Mouse (Mus musculus): ENCODE measurements around the gene Inf2. TPM values are rescaled to one million over a fixed set of nuclear protein-coding genes. Genes with fewer than 3 reads are reported as not detected.

The Inf2 gene
- polyA plus RNA-seq, 1 experiment from 2014 or later = 4.3 TPM

DNA sequence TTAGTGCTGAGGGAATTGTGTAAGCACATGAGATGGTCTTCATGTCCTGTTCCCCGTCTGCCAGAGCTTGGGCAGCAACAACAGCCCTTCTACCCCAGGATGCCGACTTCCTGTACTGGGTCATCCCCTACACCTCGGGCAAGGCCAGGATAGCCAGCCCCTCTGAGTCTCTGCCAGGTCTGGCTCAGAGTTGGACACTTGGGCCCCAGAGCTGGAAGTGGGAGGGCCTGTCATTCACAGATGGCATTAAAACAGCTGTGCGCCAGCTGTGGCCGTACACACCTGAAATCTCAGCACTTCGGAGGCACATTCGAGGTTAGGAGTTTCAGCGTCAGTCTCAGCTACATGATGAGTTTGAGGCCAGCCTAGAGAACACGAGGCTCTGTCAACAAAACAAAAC is 7.9 kb downstream of the Inf2 start:
- ATAC-seq (replicated peaks; ENCODE audit: low FRiP score, low TSS enrichment, low read depth) = no peak
- Histone ChIP-seq H3K4me1 (replicated peaks; ENCODE audit: control insufficient read depth, insufficient read depth, low read length) (peaks cover 21% of the 10 kb centered on the region), H3K36me3 (ENCODE audit: control insufficient read depth, insufficient read depth, low read length) (no peaks in the 10 kb centered on the region), H3K4me2 (ENCODE audit: low read length) (no peak overlapping the region), H3K4me3 (ENCODE audit: low read depth, low read length) (no peak overlapping the region), H3K9me3 (ENCODE audit: control insufficient read depth, low read length) (no peaks in the 10 kb centered on the region), H3K27me3 (replicated peaks; ENCODE audit: control insufficient read depth, insufficient read depth, low read length) (no peaks in the 10 kb centered on the region), H3K9ac (ENCODE audit: low read length) (no peak overlapping the region), H3K27ac (ENCODE audit: low read depth) (no peak overlapping the region)
- 68% methylated on average over 9 of the region's 9 CpGs for WGBS
- no peak for DNase-seq (ENCODE audit: low spot score)

DNA sequence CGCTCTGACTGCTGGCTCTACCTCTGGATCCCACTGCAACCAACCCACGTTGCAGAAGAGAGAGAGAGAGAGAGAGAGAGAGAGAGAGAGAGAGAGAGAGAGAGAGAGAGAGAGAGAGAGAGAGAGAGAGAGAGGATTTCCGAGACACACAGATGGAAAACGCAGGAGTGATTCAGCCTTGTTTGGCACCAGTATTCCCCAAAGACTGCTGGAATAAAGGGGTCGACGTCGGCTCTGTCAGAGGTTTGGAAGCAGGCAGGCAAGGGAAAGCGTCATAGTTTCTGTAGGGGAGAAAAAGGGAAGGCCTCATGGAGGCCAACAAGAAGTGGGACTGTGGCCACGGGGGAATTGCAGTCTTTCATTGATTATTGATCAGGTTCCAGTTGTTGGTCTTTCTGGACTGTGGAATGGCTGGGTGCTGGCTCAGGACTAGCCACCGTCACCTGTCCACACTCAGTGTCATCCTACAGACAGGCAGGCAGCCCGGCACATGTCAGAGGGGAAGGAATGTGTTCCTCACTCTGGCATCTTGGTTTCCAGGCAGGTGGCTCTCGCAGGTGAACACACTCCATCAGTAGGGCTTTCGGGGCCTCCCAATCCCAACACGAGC is 8.4 kb downstream of the Inf2 start:
- H3K4me2 ChIP-seq (ENCODE audit: low read length) = no peak overlapping the region
- H3K4me1 ChIP-seq (replicated peaks; ENCODE audit: control insufficient read depth, insufficient read depth, low read length) = peaks cover 21% of the 10 kb centered on the region
- H3K9ac ChIP-seq (ENCODE audit: low read length) = no peak overlapping the region
- H3K27me3 ChIP-seq (replicated peaks; ENCODE audit: control insufficient read depth, insufficient read depth, low read length) = no peaks in the 10 kb centered on the region
- ATAC-seq (replicated peaks; ENCODE audit: low FRiP score, low TSS enrichment, low read depth) = no peak
- DNase-seq (ENCODE audit: low spot score) = no peak
- WGBS = 74% methylated on average over 14 of the region's 14 CpGs
- no peak overlapping the region for H3K27ac ChIP-seq (ENCODE audit: low read depth)
- no peaks in the 10 kb centered on the region for H3K36me3 ChIP-seq (ENCODE audit: control insufficient read depth, insufficient read depth, low read length)
- no peak overlapping the region for H3K4me3 ChIP-seq (ENCODE audit: low read depth, low read length)
- H3K9me3 ChIP-seq (ENCODE audit: control insufficient read depth, low read length) = no peaks in the 10 kb centered on the region

DNA sequence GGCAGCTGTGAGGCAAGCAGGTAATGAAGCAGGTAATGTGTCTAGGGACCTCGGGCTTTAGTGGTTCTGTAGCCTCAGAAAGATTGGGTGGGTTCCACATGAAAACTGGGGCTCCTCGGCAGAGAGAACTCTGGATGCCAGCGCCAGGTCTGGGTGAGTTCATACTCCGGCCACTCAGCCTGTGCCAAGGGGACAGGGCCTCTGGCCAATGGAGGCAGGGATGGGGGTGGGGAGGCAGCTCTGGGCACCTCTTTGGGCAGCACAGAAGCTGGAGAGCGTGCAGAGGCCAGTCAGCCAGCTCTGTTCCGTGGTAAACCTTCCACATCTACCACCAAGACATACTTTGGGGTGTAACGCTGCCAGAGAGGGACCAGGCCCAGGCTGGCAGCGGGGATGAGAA is 9.0 kb downstream of the Inf2 start:
- H3K4me3 ChIP-seq (ENCODE audit: low read depth, low read length) = no peak overlapping the region

DNA sequence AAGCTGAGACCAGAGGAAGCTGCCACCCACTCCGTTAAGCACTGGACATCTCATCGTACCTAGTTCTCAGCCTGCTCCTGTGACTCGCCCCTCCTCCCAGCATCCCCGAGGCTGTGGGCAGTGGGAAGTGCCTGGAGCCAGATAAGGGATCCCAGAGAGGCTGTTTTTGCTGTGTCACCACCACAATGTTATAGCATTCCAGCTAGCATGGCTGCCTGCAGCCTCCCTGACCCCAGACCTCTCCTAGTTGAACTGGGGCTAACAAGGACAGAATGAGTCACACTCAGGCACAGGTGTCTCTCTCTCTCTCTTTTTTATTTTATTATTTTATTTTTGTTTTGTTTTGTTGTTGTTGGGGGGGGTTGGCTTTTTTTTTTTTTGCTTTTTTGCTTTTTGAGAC is 10.6 kb downstream of the Inf2 start:
- DNase-seq (ENCODE audit: low spot score) = no peak
- no peak overlapping the region for H3K27ac ChIP-seq (ENCODE audit: low read depth)

More for the DNA sequence above, 9.0 kb downstream of the Inf2 start:
- Histone ChIP-seq H3K4me2 (ENCODE audit: low read length) (no peak overlapping the region), H3K36me3 (ENCODE audit: control insufficient read depth, insufficient read depth, low read length) (no peaks in the 10 kb centered on the region), H3K27me3 (replicated peaks; ENCODE audit: control insufficient read depth, insufficient read depth, low read length) (no peaks in the 10 kb centered on the region), H3K9me3 (ENCODE audit: control insufficient read depth, low read length) (no peaks in the 10 kb centered on the region), H3K27ac (ENCODE audit: low read depth) (no peak overlapping the region), H3K4me1 (replicated peaks; ENCODE audit: control insufficient read depth, insufficient read depth, low read length) (peaks cover 21% of the 10 kb centered on the region), H3K9ac (ENCODE audit: low read length) (no peak overlapping the region)
- ATAC-seq (replicated peaks; ENCODE audit: low FRiP score, low TSS enrichment, low read depth) (no peak), DNase-seq (ENCODE audit: low spot score) (no peak)
- 90% methylated on average over 8 of the region's 8 CpGs for WGBS

DNA sequence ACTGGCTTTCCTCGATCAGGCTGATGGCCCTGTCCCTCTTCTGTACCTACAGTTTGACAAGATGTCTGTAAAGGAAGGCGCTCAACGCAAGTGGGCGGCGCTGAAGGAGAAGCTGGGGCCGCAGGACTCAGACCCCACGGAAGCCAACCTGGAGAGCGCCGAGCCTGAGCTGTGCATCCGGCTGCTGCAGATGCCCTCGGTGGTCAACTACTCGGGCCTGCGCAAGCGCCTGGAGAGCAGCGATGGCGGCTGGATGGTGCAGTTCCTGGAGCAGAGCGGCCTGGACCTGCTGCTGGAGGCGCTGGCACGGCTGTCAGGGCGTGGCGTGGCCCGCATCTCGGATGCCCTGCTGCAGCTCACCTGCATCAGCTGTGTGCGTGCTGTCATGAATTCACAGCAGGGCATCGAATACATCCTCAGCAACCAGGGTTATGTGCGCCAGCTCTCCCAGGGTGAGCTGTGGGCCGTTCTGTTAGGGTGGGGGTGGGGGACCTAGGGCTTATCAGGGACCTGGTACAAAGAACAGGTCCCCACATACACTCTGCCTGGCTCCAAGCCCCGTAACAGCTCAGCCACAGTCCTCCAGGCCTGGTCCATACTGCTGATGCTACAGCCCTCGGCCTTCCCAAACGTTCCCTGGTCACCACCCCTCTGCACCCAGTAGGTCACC is 11.5 kb downstream of the Inf2 start:
- no peak overlapping the region for H3K9ac ChIP-seq (ENCODE audit: low read length)
- peaks cover 6% of the 10 kb centered on the region; the same call in 1 of the 2 replicates for H3K4me1 ChIP-seq (replicated peaks; ENCODE audit: control insufficient read depth, insufficient read depth, low read length)
- H3K27me3 ChIP-seq (replicated peaks; ENCODE audit: control insufficient read depth, insufficient read depth, low read length) = no peaks in the 10 kb centered on the region
- no peak overlapping the region for H3K4me3 ChIP-seq (ENCODE audit: low read depth, low read length)
- no peak for DNase-seq (ENCODE audit: low spot score)
- no peak for ATAC-seq (replicated peaks; ENCODE audit: low FRiP score, low TSS enrichment, low read depth)
- H3K9me3 ChIP-seq (ENCODE audit: control insufficient read depth, low read length) = no peaks in the 10 kb centered on the region
- H3K36me3 ChIP-seq (ENCODE audit: control insufficient read depth, insufficient read depth, low read length) = no peaks in the 10 kb centered on the region
- H3K27ac ChIP-seq (ENCODE audit: low read depth) = no peak overlapping the region
- no peak overlapping the region for H3K4me2 ChIP-seq (ENCODE audit: low read length)
- 86% methylated on average over 30 of the region's 30 CpGs for WGBS

More for the DNA sequence above, 10.6 kb downstream of the Inf2 start:
- Histone ChIP-seq H3K36me3 (ENCODE audit: control insufficient read depth, insufficient read depth, low read length) (no peaks in the 10 kb centered on the region), H3K27me3 (replicated peaks; ENCODE audit: control insufficient read depth, insufficient read depth, low read length) (no peaks in the 10 kb centered on the region), H3K4me1 (replicated peaks; ENCODE audit: control insufficient read depth, insufficient read depth, low read length) (peaks cover 13% of the 10 kb centered on the region), H3K4me2 (ENCODE audit: low read length) (no peak overlapping the region), H3K9me3 (ENCODE audit: control insufficient read depth, low read length) (no peaks in the 10 kb centered on the region), H3K4me3 (ENCODE audit: low read depth, low read length) (no peak overlapping the region), H3K9ac (ENCODE audit: low read length) (no peak overlapping the region)
- ATAC-seq (replicated peaks; ENCODE audit: low FRiP score, low TSS enrichment, low read depth) = no peak
- 35% methylated on average over 4 of the region's 4 CpGs for WGBS

DNA sequence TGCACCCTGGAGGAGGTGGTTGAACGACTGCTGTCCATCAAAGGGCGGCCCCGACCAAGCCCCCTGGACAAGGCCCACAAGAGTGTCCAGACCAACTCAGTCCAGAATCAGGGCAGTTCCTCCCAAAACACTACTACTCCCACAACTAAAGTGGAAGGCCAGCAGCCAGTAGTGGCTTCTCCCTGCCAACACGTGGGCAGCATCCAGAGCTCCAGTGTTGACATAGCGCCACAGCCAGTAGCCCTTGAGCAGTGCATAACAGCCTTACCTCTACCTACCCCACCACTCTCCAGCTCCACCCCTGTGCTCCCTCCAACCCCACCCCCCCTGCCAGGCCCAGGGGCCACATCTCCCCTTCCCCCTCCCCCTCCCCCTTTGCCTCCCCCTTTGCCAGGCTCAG is 15.4 kb downstream of the Inf2 start:
- Histone ChIP-seq H3K9me3 (ENCODE audit: control insufficient read depth, low read length) (no peaks in the 10 kb centered on the region), H3K4me2 (ENCODE audit: low read length) (no peak overlapping the region), H3K4me3 (ENCODE audit: low read depth, low read length) (no peak overlapping the region), H3K27ac (ENCODE audit: low read depth) (no peak overlapping the region), H3K9ac (ENCODE audit: low read length) (no peak overlapping the region), H3K4me1 (replicated peaks; ENCODE audit: control insufficient read depth, insufficient read depth, low read length) (0 out of 2 replicates have a peak, but pooled peaks cover 6% of the 10 kb centered on the region), H3K36me3 (ENCODE audit: control insufficient read depth, insufficient read depth, low read length) (peaks cover 5% of the 10 kb centered on the region; the same call in 1 of the 2 replicates), H3K27me3 (replicated peaks; ENCODE audit: control insufficient read depth, insufficient read depth, low read length) (no peaks in the 10 kb centered on the region)
- DNase-seq (ENCODE audit: low spot score) = no peak
- 79% methylated on average over 5 of the region's 5 CpGs for WGBS
- no peak for ATAC-seq (replicated peaks; ENCODE audit: low FRiP score, low TSS enrichment, low read depth)

DNA sequence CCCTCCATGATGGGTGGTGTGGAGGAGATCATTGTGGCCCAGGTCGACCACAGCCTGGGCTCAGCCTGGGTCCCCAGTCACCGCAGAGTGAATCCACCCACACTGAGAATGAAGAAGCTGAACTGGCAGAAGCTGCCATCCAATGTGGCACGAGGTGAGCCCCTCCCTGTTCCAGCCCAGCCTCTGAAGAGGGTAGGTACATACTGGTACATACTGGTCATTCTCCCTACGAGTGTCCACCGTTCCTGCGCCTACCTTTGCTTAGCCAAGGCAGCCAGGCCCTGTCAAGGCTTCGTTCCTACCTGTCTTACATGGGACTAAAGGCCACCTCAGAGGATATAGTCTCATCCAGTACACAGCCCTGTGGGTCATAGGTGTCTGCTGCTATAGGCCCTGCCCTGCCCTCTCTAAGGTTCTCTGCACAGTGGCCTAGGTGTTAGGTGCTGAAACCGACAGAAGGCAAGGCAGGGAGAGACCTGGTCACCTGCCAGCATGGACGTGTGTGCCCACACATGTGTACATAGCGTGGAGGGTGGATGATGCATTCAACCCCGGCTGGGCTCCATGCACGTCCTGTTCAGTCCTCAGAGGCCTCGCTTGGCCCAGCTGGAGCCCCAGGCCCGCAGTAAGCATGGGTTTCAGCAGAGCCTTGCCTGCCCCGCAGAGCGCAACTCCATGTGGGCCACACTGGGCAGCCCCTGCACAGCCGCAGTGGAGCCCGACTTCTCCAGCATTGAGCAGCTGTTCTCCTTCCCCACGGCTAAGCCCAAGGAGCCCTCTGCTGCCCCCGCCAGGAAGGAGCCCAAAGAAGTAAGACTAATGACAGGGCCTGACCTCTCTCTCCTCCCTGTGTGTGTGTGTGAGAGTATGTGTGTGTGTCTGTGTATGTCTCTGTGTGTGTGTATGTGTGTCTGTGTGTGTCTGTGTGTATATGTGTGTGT is 16.4 kb downstream of the Inf2 start:
- Histone ChIP-seq H3K9me3 (ENCODE audit: control insufficient read depth, low read length) (no peaks in the 10 kb centered on the region), H3K4me1 (replicated peaks; ENCODE audit: control insufficient read depth, insufficient read depth, low read length) (0 out of 2 replicates have a peak, but pooled peaks cover 6% of the 10 kb centered on the region), H3K27me3 (replicated peaks; ENCODE audit: control insufficient read depth, insufficient read depth, low read length) (no peaks in the 10 kb centered on the region), H3K4me3 (ENCODE audit: low read depth, low read length) (no peak overlapping the region), H3K36me3 (ENCODE audit: control insufficient read depth, insufficient read depth, low read length) (peaks cover 6% of the 10 kb centered on the region; the same call in 1 of the 2 replicates), H3K27ac (ENCODE audit: low read depth) (no peak overlapping the region), H3K9ac (ENCODE audit: low read length) (no peak overlapping the region), H3K4me2 (ENCODE audit: low read length) (no peak overlapping the region)
- ATAC-seq (replicated peaks; ENCODE audit: low FRiP score, low TSS enrichment, low read depth) (peak; percentile 62), DNase-seq (ENCODE audit: low spot score) (peak; percentile 77)
- WGBS = 69% methylated on average over 20 of the region's 20 CpGs

DNA sequence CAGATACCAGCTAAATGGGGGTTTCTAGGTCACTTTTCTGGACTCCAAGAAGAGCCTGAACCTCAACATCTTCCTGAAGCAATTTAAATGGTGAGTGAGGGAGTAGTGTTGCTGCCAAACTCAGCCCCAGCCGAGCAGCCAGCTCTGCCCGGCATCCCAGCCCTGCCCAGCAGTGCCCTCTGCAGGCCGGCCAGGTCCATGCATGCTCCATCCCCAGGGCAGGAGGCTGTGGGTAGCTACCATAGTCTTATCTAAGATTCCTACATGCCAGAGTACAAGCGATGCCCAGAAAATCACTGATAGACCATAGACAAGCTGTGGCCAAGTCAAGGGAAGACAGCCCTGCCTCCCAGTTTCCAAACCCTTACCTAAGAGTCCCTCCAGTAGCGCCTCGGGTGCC is 17.2 kb downstream of the Inf2 start:
- no peak overlapping the region for H3K4me3 ChIP-seq (ENCODE audit: low read depth, low read length)
- DNase-seq (ENCODE audit: low spot score) = peak; percentile 86
- H3K27me3 ChIP-seq (replicated peaks; ENCODE audit: control insufficient read depth, insufficient read depth, low read length) = no peaks in the 10 kb centered on the region
- H3K9me3 ChIP-seq (ENCODE audit: control insufficient read depth, low read length) = no peaks in the 10 kb centered on the region
- peaks cover 10% of the 10 kb centered on the region; the same call in 1 of the 2 replicates for H3K36me3 ChIP-seq (ENCODE audit: control insufficient read depth, insufficient read depth, low read length)
- peak; percentile 60; the same call in 1 of the 2 replicates for ATAC-seq (replicated peaks; ENCODE audit: low FRiP score, low TSS enrichment, low read depth)
- H3K4me2 ChIP-seq (ENCODE audit: low read length) = no peak overlapping the region
- no peak overlapping the region for H3K9ac ChIP-seq (ENCODE audit: low read length)
- 46% methylated on average over 6 of the region's 6 CpGs for WGBS
- no peak overlapping the region for H3K27ac ChIP-seq (ENCODE audit: low read depth)
- H3K4me1 ChIP-seq (replicated peaks; ENCODE audit: control insufficient read depth, insufficient read depth, low read length) = 0 out of 2 replicates have a peak, but pooled peaks cover 6% of the 10 kb centered on the region

Measured in intestine, embryonic 14.5 days (tissue).